Mouse (Mus musculus) retina, postnatal 1 day (tissue): Measurements from ENCODE around the gene Flt3.

ENCODE experiments used
- DNase-seq: peaks from one replicate; pipeline ENCODE4 v3.0.0-alpha.2; 2012

The Flt3 gene

GRCm38 (mm10) chr5:147399843-147400504, at the start of gene Flt3:
Gene Flt3 (minus strand): TSS chr5:147400489.
- peak; percentile 75 for DNase-seq

GRCm38 (mm10) chr5:147448933-147449332, 48.6 kb upstream of the Flt3 start:
- no peak for DNase-seq

- DNase-seq: no peak
Observed at GRCm38 (mm10) chr5:147448526-147448925, 48.2 kb upstream of the Flt3 start.

- no peak for DNase-seq
Observed at GRCm38 (mm10) chr5:147445252-147445651, 45.0 kb upstream of the Flt3 start.

- DNase-seq: no peak
Observed at GRCm38 (mm10) chr5:147444757-147445156, 44.5 kb upstream of the Flt3 start.

GRCm38 (mm10) chr5:147444298-147444697, 44.0 kb upstream of the Flt3 start:
- DNase-seq: no peak

GRCm38 (mm10) chr5:147442741-147443140, 42.5 kb upstream of the Flt3 start:
- no peak for DNase-seq

- DNase-seq: no peak
Observed at GRCm38 (mm10) chr5:147441979-147442378, 41.7 kb upstream of the Flt3 start.

GRCm38 (mm10) chr5:147440996-147441507, 40.8 kb upstream of the Flt3 start:
- DNase-seq: no peak

GRCm38 (mm10) chr5:147436491-147436890, 36.2 kb upstream of the Flt3 start:
- no peak for DNase-seq

GRCm38 (mm10) chr5:147435751-147436150, 35.5 kb upstream of the Flt3 start:
- DNase-seq: no peak

- no peak for DNase-seq
Observed at GRCm38 (mm10) chr5:147435224-147435623, 34.9 kb upstream of the Flt3 start.

- DNase-seq: no peak
Observed at GRCm38 (mm10) chr5:147432927-147433326, 32.6 kb upstream of the Flt3 start.

- DNase-seq: peak; percentile 73
Observed at GRCm38 (mm10) chr5:147430936-147431839, 30.9 kb upstream of the Flt3 start.

- peak; percentile 72 for DNase-seq
Observed at GRCm38 (mm10) chr5:147430361-147430935, 30.2 kb upstream of the Flt3 start.

- DNase-seq: peak; percentile 96
Observed at GRCm38 (mm10) chr5:147429535-147430305, 29.4 kb upstream of the Flt3 start, which contains the start of gene Pan3. Gene Pan3 (plus strand): TSS chr5:147430161.

- no peak for DNase-seq
Observed at GRCm38 (mm10) chr5:147426048-147426805, 25.9 kb upstream of the Flt3 start.

- peak; percentile 45 for DNase-seq
Observed at GRCm38 (mm10) chr5:147423612-147424011, 23.3 kb upstream of the Flt3 start.

GRCm38 (mm10) chr5:147418394-147419121, 18.3 kb upstream of the Flt3 start:
- DNase-seq: peak; percentile 56

- DNase-seq: no peak
Observed at GRCm38 (mm10) chr5:147417986-147418385, 17.7 kb upstream of the Flt3 start.

- DNase-seq: no peak
Observed at GRCm38 (mm10) chr5:147410585-147410984, 10.3 kb upstream of the Flt3 start.
